Mouse (Mus musculus) bone marrow macrophage, adult 2 months (primary cell): ENCODE data around the gene Fis1. TPM values are rescaled to one million over a fixed set of nuclear protein-coding genes. Genes with fewer than 3 reads are reported as not detected.

Experiments
- H3K27ac ChIP-seq: 2 replicates; pipeline ENCODE4 v1.5.1; 2012; ENCODE audit warnings: low read depth, low read length; ENCODE audit not compliant: insufficient read depth
- H3K4me1 ChIP-seq: 2 replicates; pipeline ENCODE4 v1.6.1; 2012; ENCODE audit warnings: low read length; ENCODE audit not compliant: control insufficient read depth, insufficient read depth
- H3K4me3 ChIP-seq: 2 replicates; pipeline ENCODE4 v1.5.1; 2012; ENCODE audit warnings: mild to moderate bottlenecking, low read length, moderate library complexity; ENCODE audit not compliant: insufficient read depth
- CTCF ChIP-seq: IDR thresholded peaks from 2 replicates; pipeline ENCODE4 v1.5.1; 2012; ENCODE audit warnings: low read depth, mild to moderate bottlenecking, low read length, moderate library complexity
- POLR2A ChIP-seq: IDR thresholded peaks from 2 replicates; pipeline ENCODE4 v1.6.1; 2012; ENCODE audit warnings: mild to moderate bottlenecking, low read depth, low read length, borderline replicate concordance
- polyA plus RNA-seq: library from polyadenylated mRNA; stranded (reverse); fragments of >200 nt; gene quantifications from 2 replicates; pipeline ENCODE4 v1.2.4, GENCODE M21; 2012; ENCODE audit not compliant: missing spikeins, insufficient read depth, insufficient read length

The Fis1 gene
- polyA plus RNA-seq, 1 experiment, result 149 TPM

DNA sequence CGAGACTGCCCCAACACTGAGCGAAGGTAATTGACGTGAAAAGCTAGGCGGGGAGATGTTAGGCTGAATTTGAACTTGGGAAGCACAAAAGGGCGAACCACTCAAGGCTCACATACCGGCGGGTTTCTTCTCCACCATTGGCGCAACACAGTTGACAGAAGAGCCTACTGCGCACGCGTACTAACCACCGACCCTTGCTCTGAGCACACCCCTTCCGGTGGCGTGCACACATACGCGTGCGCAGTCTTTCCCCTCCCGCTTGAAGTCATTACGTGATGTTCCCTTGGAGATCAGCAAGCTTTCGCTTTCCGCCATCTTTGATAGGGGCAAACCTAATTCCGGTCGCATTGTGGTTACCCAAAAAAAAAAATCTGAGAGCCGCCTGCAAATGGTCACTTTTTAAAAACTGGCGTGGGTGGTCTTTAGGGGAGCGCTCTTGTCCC is 33.6 kb downstream of the Fis1 start, which contains the start of gene Plod3:
TSS of gene Plod3 (plus strand) at position 325 of the 443 bp plus-strand sequence.
- Histone ChIP-seq H3K4me1 (peaks cover 11% of the 10 kb centered on the region), H3K27ac (peak within 1 kb of the TSS; percentile 73), H3K4me3 (peak within 1 kb of the TSS; percentile 93)
- TF ChIP-seq POLR2A (no peak), CTCF (no peak)

DNA sequence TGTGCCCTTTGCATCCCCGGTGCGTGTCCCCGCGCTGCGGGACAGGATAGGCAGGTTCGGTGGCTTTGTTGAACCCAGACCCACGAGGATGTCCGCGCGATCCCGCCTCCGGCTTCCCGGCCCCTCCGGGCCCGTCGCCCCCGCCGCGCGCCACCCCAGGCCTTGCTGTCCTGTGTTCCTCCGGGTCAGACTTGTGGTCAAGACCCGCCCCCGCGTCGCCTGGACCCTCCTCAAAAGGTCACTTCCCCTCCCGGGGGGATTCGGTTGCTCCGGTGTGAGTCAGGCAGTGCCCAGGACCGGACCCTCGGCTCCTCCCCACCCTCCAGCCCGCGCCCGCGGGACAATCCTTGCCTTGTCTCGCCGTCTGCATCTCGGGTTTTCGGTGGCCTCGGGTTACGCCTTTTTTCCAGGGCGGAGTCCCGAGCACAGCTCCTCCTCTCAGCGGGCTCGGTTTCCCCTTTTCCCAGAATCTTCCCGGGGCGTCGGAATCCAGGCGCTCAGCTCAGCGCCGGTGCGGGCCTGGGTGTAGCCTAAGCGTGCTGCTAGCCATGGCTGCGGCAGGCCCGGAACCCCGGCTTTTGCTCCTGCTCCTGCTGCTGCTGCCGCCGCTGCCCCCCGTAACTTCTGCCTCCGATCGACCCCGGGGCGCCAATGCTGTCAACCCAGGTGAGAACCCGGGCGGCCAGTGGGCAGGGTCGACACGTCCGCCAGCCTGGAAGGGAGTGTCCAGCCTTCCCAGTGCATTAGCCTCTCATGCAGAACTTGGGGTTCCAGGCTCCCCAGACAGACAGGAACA is 34.3 kb downstream of the Fis1 start:
- Histone ChIP-seq H3K27ac (peak overlapping the region; percentile 73), H3K4me1 (peaks cover 11% of the 10 kb centered on the region), H3K4me3 (peak overlapping the region; percentile 93)
- no peak for TF ChIP-seq CTCF

DNA sequence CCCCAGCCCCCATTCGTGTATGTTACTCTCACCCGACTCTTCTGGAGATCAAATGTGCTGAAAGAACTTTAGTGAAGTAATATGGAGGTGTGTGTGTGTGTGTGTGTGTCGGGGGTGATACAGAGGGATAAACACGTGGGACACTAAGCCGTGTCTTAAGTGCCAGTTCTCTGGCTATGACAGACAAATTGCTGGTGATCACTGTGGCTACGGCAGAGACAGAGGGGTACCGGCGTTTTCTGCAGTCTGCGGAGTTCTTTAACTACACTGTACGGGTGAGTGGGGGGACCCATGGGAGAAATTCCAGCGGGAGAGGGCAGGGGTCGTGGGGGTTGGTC is 34.8 kb downstream of the Fis1 start, which contains the start of gene Znhit1:
TSS of gene Znhit1 (minus strand) at position 88 of the 338 bp plus-strand sequence.
- Histone ChIP-seq H3K4me3 (peak within 1 kb of the TSS; percentile 93), H3K27ac (peak within 1 kb of the TSS; percentile 73), H3K4me1 (peaks cover 11% of the 10 kb centered on the region)
- TF ChIP-seq POLR2A, result no peak
- no peak for TF ChIP-seq CTCF

DNA sequence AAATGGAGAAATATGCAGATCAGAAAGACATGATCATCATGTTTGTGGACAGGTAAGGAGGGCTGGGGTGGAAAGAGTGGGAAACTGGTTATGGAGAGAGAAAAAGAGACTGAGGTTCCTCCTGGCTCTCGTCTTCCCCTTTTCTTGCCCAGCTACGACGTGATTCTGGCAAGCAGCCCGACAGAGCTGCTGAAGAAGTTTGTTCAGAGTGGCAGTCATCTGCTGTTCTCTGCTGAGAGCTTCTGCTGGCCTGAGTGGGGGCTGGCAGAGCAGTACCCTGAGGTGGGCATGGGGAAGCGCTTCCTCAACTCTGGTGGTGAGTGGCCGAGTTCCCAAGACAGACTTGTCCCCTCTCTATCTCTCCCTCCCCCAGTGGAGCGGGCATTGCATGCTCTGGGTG is 35.3 kb downstream of the Fis1 start:
- peak overlapping the region; percentile 73; the same call in 1 of the 2 replicates for H3K27ac ChIP-seq
- TF ChIP-seq CTCF (no peak), POLR2A (no peak)
- peak overlapping the region; percentile 93 for H3K4me3 ChIP-seq
- H3K4me1 ChIP-seq, result peaks cover 11% of the 10 kb centered on the region

DNA sequence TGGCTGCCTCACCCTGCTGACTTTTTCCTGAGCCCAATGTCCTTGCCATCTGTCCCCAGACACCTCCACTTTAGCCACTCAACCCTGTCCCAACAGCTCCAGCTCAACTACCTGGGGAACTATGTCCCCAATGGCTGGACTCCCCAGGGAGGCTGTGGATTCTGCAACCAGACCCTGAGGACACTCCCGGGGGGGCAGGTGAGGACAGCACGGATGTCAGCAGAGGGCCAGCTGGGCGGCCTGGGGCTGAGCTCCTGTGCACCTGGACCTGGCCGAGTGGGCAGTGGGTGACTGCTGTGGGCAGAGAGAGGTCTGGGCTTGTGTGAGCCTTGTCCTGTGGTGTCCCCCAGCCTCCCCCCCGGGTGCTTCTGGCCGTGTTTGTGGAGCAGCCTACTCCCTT is 36.7 kb downstream of the Fis1 start:
- H3K27ac ChIP-seq, result no peak overlapping the region
- TF ChIP-seq CTCF (no peak), POLR2A (no peak)
- H3K4me1 ChIP-seq, result peaks cover 11% of the 10 kb centered on the region

DNA sequence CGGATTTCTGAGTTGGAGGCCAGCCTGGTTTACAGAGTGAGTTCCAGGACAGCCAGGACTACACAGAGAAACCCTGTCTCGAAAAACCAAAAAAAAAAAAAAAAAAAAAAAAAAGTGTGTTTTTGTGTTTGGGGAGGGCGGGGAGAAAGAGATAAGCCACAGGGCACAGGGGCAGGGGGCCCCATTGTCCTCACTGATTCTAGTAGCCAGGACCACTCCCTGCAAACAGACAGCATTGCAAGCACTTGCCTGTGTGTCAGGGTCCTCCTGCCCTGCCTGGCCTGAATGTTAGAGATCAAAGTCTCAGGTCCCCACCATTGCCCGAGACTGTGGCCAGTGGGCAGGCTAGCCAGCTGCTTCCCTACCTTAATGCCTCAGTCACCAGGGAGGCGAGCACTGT is 46.4 kb downstream of the Fis1 start:
- H3K4me1 ChIP-seq, result no peaks in the 10 kb centered on the region
- H3K27ac ChIP-seq, result no peak overlapping the region
- TF ChIP-seq POLR2A (no peak), CTCF (no peak)
- no peak overlapping the region for H3K4me3 ChIP-seq

More for the DNA sequence above, 36.7 kb downstream of the Fis1 start:
- H3K4me3 ChIP-seq, result no peak overlapping the region

DNA sequence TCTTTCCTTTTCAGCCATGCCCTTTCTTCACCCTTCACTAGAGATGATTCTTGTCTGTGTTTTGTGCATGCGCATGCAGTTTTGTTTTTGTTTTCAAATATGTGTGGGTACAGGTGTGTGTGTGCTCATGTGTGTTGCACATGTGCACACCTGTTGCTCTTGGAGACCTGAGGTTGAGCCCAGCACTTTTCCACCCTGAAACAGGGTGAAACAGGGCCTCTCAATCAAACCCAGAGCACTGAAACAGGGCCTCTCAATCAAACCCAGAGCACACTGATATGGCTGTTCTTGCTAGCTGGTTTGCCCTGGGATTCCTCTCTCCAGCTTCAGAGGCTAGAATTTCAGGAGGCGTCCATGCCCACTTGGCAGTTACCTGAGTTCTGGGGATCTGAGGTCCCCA is 47.5 kb downstream of the Fis1 start:
- H3K4me3 ChIP-seq, result no peak overlapping the region
- TF ChIP-seq POLR2A, result no peak
- no peak for TF ChIP-seq CTCF
- no peak overlapping the region for H3K27ac ChIP-seq
- no peaks in the 10 kb centered on the region for H3K4me1 ChIP-seq

DNA sequence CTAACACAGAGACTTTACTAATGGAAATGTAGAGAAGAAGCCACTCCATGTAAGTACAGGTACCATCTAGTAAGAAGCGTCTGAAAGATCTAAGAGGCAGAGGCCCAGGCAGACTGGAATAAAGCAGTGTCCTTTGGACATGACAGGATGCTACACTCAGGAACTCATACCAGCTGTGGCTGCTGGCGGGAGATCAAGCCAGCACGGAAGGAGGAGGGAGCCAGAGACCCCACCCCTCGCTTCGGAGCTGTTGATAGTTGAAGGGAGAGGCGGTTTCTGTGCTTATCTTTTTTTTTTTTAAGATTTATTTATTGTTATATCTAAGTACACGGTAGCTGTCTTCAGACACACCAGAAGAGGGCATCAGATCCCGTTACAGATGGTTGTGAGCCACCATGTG is 54.2 kb downstream of the Fis1 start:
- no peak overlapping the region for H3K27ac ChIP-seq

DNA sequence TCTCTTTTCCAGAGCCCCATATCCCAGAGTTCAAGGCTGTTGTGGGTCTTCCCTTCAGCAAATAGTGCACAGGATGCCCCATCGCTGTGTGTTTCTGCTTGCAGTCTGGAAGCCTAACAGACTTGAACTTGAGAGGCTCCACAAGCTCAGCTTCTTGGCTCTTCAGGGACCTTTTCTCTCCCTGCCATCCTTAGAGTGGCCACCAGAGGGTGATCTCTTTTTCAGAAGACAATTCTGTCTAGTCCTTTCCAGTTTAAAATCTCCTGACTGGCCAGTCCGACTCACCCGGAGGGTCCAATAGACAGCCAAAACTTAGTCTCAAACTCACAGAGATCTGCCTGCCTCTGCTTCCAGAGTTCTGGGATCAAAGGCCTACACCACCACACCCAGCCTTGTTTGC is 56.9 kb downstream of the Fis1 start:
- H3K4me3 ChIP-seq, result no peak overlapping the region
- H3K27ac ChIP-seq, result no peak overlapping the region
- H3K4me1 ChIP-seq, result no peaks in the 10 kb centered on the region
- no peak for TF ChIP-seq POLR2A
- peak; percentile 10; the same call in 1 of the 2 replicates for TF ChIP-seq CTCF

More for the DNA sequence above, 54.2 kb downstream of the Fis1 start:
- Histone ChIP-seq H3K4me1 (no peaks in the 10 kb centered on the region), H3K4me3 (no peak overlapping the region)
- TF ChIP-seq POLR2A (no peak), CTCF (no peak)

DNA sequence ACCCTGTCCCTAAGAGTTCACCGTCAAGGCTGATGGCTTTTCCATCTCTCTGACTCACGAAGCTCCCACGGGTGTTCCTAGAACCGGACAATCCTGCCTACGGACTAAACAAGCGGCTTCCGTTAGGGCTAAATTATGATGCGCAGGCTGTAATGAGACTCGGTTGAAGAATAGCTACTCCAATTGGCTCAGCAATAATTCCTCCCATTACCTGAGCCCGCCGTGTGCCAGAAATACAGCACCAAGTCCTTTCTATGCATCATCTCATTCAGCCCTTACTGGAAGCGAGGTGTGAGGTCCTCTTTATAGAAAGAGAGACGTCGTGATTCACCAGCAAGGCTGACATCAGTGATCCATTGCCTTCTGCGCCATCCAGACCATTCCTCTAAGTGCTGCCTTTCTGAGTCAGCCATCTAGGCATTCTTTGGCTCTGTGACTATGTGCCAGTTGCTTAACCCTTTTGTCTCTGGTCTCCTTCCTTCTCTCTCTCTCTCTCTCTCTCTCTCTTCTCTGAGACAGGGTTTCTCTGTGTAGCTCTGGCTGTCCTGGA is 59.4 kb downstream of the Fis1 start:
- TF ChIP-seq POLR2A, result no peak
- TF ChIP-seq CTCF, result no peak
- H3K4me1 ChIP-seq, result no peaks in the 10 kb centered on the region
- H3K4me3 ChIP-seq, result no peak overlapping the region
- no peak overlapping the region for H3K27ac ChIP-seq

Other genes starting within 250 kb of the Fis1 start
- gene Col26a1, start 70.1 kb upstream of the Fis1 start, polyA plus RNA-seq, result not detected in 2 replicates
- gene Ift22, start 45.1 kb upstream of the Fis1 start, polyA plus RNA-seq, result 37.3 and 44.9 TPM in 2 replicates
- gene Cldn15, start 13.3 kb downstream of the Fis1 start, polyA plus RNA-seq, result not detected in 2 replicates
- 66.4 and 66.7 TPM in 2 replicates for gene Plod3, start 33.7 kb downstream of the Fis1 start, polyA plus RNA-seq
- gene Znhit1, start 34.7 kb downstream of the Fis1 start, polyA plus RNA-seq, result 75.0 and 82.2 TPM in 2 replicates
- gene Vgf, start 73.1 kb downstream of the Fis1 start, polyA plus RNA-seq, result not detected in 2 replicates
- 92.4 and 96.8 TPM in 2 replicates for gene Ap1s1, start 92.9 kb downstream of the Fis1 start, polyA plus RNA-seq
- 9.7 and 10.6 TPM in 2 replicates for gene Serpine1, start 119.0 kb downstream of the Fis1 start, polyA plus RNA-seq
- 14.9 and 18.9 TPM in 2 replicates for gene Trim56, start 162.9 kb downstream of the Fis1 start, polyA plus RNA-seq
- gene Muc3, start 196.0 kb downstream of the Fis1 start, polyA plus RNA-seq, result not detected in 2 replicates